ENCODE assay signal across 8 mouse cellular contexts in the genomic region with DNA sequence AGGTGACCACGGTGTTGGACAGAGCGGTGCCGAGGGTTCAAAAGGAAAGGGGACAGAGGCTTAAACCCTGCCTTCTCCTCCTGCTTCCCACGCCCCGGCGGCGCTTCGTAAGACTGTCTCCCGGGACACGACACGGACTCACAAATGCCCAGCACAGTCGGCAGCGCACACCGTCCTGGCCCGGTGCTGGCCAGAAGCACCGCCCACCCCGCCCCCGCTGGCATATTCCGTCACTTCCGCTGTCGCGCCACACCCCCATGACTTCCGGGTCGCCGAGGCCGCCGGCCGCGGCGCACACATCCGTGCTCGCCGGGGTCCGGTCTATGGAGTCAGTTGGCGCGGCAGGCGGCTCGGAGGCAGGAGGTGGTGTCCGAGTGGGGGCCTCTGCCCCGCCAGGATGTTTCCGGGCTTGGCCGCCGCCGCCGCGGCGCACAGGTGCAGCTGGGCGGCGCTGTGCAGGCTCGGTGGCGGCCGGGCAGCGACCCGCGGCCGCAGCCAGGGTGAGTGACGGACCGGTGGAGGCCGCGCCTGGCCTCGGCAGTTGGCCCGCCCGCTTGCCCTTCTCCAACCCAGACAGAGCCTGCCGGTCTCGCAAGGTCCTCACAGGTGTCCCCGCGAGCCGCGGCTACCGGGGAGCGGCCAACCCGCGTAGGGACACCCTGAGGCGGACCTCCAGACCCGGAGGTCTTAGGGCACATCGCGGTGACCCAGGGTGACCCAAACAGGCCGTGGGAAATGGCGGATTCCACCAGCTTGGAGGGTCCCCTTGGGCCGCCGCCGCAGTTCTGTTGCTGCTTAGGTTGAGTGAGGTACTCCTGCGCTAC. TPM values are rescaled to one million over a fixed set of nuclear protein-coding genes. Genes with fewer than 3 reads are reported as not detected.
DNase-seq lines count a peak whose midpoint lies in the region; ATAC-seq and TF ChIP-seq lines count a peak whose summit lies in the region.

A gene (plus strand): TSS at position 258 of the 824 bp plus-strand sequence.

- H3K4me1 ChIP-seq in ES-E14 (ENCODE audit: control insufficient read depth in 2 of 2, insufficient read depth in 2 of 2, low read length in 2 of 2, poor library complexity in 1 of 2), result no peaks in the 10 kb centered on the region
- H3K4me1 ChIP-seq in forebrain, embryonic 16.5 days (replicated peaks; ENCODE audit: control insufficient read depth, insufficient read depth, low read length), result peaks cover 11% of the 10 kb centered on the region
- H3K4me1 ChIP-seq in lung, embryonic 14.5 days (ENCODE audit: insufficient read depth), result peaks cover 5% of the 10 kb centered on the region; the same call in 1 of the 2 replicates
- H3K4me1 ChIP-seq in olfactory bulb, adult 2 months (ENCODE audit: control insufficient read depth, insufficient read depth, low read length), result peaks cover 2% of the 10 kb centered on the region; the same call in 1 of the 2 replicates
- peaks cover 5% of the 10 kb centered on the region for H3K4me1 ChIP-seq in thymus, adult 2 months (replicated peaks; ENCODE audit: control insufficient read depth, insufficient read depth, low read length)

- TF ChIP-seq POLR2A in olfactory bulb, adult 2 months (IDR thresholded peaks at IDR 0.05; ENCODE audit: insufficient read depth, low read depth, low read length), result peak; percentile 99
- peak; percentile 89 for TF ChIP-seq POLR2A in thymus, adult 2 months (IDR thresholded peaks at IDR 0.05; ENCODE audit: control insufficient read depth, extremely low read depth, insufficient read depth, low read length, poor library complexity)

- in situ Hi-C loops in ES-E14 (cut with MboI; ENCODE audit: low sequenced_read_pairs in 2 of 2, unreplicated experiment in 2 of 2), result no loop called here

- under 1% methylated on average over 80 of the region's 83 CpGs for WGBS in forebrain, embryonic 16.5 days
- WGBS in lung, embryonic 14.5 days, result under 1% methylated on average over 81 of the region's 83 CpGs
- WGBS in olfactory bulb, adult 2 months, result under 1% methylated on average over 83 of the region's 83 CpGs
- WGBS in thymus, adult 2 months, result under 1% methylated on average over 83 of the region's 83 CpGs

- peak; percentile 76 for DNase-seq in ES-E14 (ENCODE audit: low read depth, low spot score)
- DNase-seq in cerebellum, adult 11-12 months, result peak; percentile 92
- DNase-seq in heart, postnatal 36 days, result peak; percentile 94 to 95
- peak; percentile 88 to 96 for DNase-seq in layer of hippocampus, adult 2 months (ENCODE audit: low spot score in 2 of 2)
- peak; percentile 88 for DNase-seq in lung, embryonic 14.5 days
- peak; percentile 91 for DNase-seq in thymus, adult 2 months

- H3K27me3 ChIP-seq in forebrain, embryonic 16.5 days (replicated peaks; ENCODE audit: control insufficient read depth, insufficient read depth, low read length), result no peaks in the 10 kb centered on the region
- H3K27me3 ChIP-seq in lung, embryonic 14.5 days (ENCODE audit: insufficient read depth, low read length), result no peaks in the 10 kb centered on the region
- H3K27me3 ChIP-seq in thymus, adult 2 months (ENCODE audit: control insufficient read depth, insufficient read depth, low read length), result no peaks in the 10 kb centered on the region

- H3K4me2 ChIP-seq in forebrain, embryonic 16.5 days (ENCODE audit: low read length), result peak within 1 kb of the TSS; percentile 73
- H3K4me2 ChIP-seq in lung, embryonic 14.5 days, result peak within 1 kb of the TSS; percentile 75

- ATAC-seq in forebrain, embryonic 16.5 days, result peak; percentile 96
- ATAC-seq in lung, embryonic 14.5 days (ENCODE audit: insufficient read depth), result peak; percentile 98

- H3K36me3 ChIP-seq in ES-E14 (ENCODE audit: control insufficient read depth, insufficient read depth, low read length, poor library complexity, severe bottlenecking), result no peaks in the 10 kb centered on the region
- H3K36me3 ChIP-seq in forebrain, embryonic 16.5 days (ENCODE audit: control insufficient read depth, insufficient read depth), result no peaks in the 10 kb centered on the region
- H3K36me3 ChIP-seq in lung, embryonic 14.5 days (ENCODE audit: insufficient read depth), result 0 out of 2 replicates have a peak, but pooled peaks cover 3% of the 10 kb centered on the region
- no peaks in the 10 kb centered on the region for H3K36me3 ChIP-seq in thymus, adult 2 months (ENCODE audit: control insufficient read depth, insufficient read depth, low read length)

- intact Hi-C loops in heart, postnatal 36 days (cut with DNase I), result loop anchor here (2.0 kb wide), 1 partner anchor 46 kb away; a partner anchor contains a TSS

- peak within 1 kb of the TSS; percentile 72 to 89 for H3K4me3 ChIP-seq in ES-E14 (ENCODE audit: insufficient read depth in 1 of 2, low read depth in 1 of 2, low read length in 2 of 2, poor library complexity in 1 of 2, severe bottlenecking in 1 of 2)
- H3K4me3 ChIP-seq in forebrain, embryonic 16.5 days (replicated peaks; ENCODE audit: low read length), result peak within 1 kb of the TSS; percentile 99
- H3K4me3 ChIP-seq in layer of hippocampus, adult 2 months, result peak within 1 kb of the TSS; percentile 92
- peak within 1 kb of the TSS; percentile 99 for H3K4me3 ChIP-seq in lung, embryonic 14.5 days (ENCODE audit: low read depth, low read length)
- H3K4me3 ChIP-seq in olfactory bulb, adult 2 months (ENCODE audit: insufficient read depth, low read depth, low read length), result peak within 1 kb of the TSS; percentile 67
- peak within 1 kb of the TSS; percentile 78 for H3K4me3 ChIP-seq in thymus, adult 2 months (ENCODE audit: control insufficient read depth, insufficient read depth, low read length)

- H3K9ac ChIP-seq in ES-E14 (ENCODE audit: insufficient read depth, low read depth, low read length, poor library complexity, severe bottlenecking), result peak within 1 kb of the TSS; percentile 93
- H3K9ac ChIP-seq in forebrain, embryonic 16.5 days (replicated peaks; ENCODE audit: low read depth, low read length), result peak within 1 kb of the TSS; percentile 93
- peak within 1 kb of the TSS; percentile 92 for H3K9ac ChIP-seq in lung, embryonic 14.5 days

- peak within 1 kb of the TSS; percentile 20; the same call in 1 of the 2 replicates for H3K27ac ChIP-seq in ES-E14 (ENCODE audit: insufficient read depth, low read depth, low read length, poor library complexity, severe bottlenecking)
- H3K27ac ChIP-seq in forebrain, embryonic 16.5 days (ENCODE audit: low read length), result peak within 1 kb of the TSS; percentile 75
- H3K27ac ChIP-seq in layer of hippocampus, adult 2 months, result peak within 1 kb of the TSS; percentile 87
- peak within 1 kb of the TSS; percentile 72 for H3K27ac ChIP-seq in lung, embryonic 14.5 days (ENCODE audit: low read depth)
- peak within 1 kb of the TSS; percentile 30 for H3K27ac ChIP-seq in olfactory bulb, adult 2 months (ENCODE audit: insufficient read depth, low read depth, low read length)
- no peak within 1 kb of the TSS for H3K27ac ChIP-seq in thymus, adult 2 months (ENCODE audit: control insufficient read depth, insufficient read depth, low read length)

- no peaks in the 10 kb centered on the region for H3K9me3 ChIP-seq in ES-E14 (ENCODE audit: control insufficient read depth, insufficient read depth, low read depth, low read length)
- H3K9me3 ChIP-seq in forebrain, embryonic 16.5 days (ENCODE audit: control insufficient read depth, low read length), result no peaks in the 10 kb centered on the region
- H3K9me3 ChIP-seq in lung, embryonic 14.5 days (ENCODE audit: low read depth, low read length), result no peaks in the 10 kb centered on the region

- peak; percentile 37 for TF ChIP-seq CTCF in layer of hippocampus, adult 2 months (conservative IDR thresholded peaks at IDR 0.05)
- TF ChIP-seq CTCF in lung, embryonic 14.5 days (IDR thresholded peaks at IDR 0.05; ENCODE audit: low read depth), result no peak
- TF ChIP-seq CTCF in olfactory bulb, adult 2 months (IDR thresholded peaks at IDR 0.05; ENCODE audit: insufficient read depth, low read depth, low read length), result no peak
- 0 out of 2 replicates have a peak, but pooled peaks have one; percentile 22 for TF ChIP-seq CTCF in thymus, adult 2 months (IDR thresholded peaks at IDR 0.05; ENCODE audit: borderline replicate concordance, control insufficient read depth, extremely low read depth, insufficient read depth, low read length, poor library complexity)

TF ChIP-seq in ES-E14, 5 proteins besides CTCF, POLR2A, EP300 and RAD21:
- TF ChIP-seq CHD2 (IDR thresholded peaks at IDR 0.05; ENCODE audit: low read depth, low read length) (no peak), HCFC1 (IDR thresholded peaks at IDR 0.05; ENCODE audit: borderline replicate concordance, insufficient read depth, low read length) (peak; percentile 43; the same call in 1 of the 2 replicates), MAFK (IDR thresholded peaks at IDR 0.05; ENCODE audit: insufficient read depth, low read depth, low read length) (no peak)
TF ChIP-seq in ES-E14: peak in this region for 1.

RNA-seq across cellular contexts. Expression of the gene that starts here (rescaled TPM):
- total RNA-seq in ES-E14 (2012; rRNA removed), result 30.3 and 32.6 TPM in 2 replicates
- 147 and 159 TPM in 2 replicates for polyA plus RNA-seq in forebrain, embryonic 16.5 days (2015; fragmentation: Nextera tagmentation; extraction: Ambion mirVana)
- 100 to 1,000 TPM; 154 to 172 TPM for total RNA-seq in heart, postnatal 36 days (2021)
- total RNA-seq in layer of hippocampus, adult 2 months (2021), result 100 to 1,000 TPM; 184 to 186 TPM
- 93.7 and 109 TPM in 2 replicates for polyA plus RNA-seq in lung, embryonic 14.5 days (2014; fragmentation: Nextera tagmentation; extraction: Ambion mirVana)
- not detected in 2 replicates for polyA plus RNA-seq in olfactory bulb, adult 2 months (2012; ENCODE audit: insufficient read depth, insufficient read length, low replicate concordance, missing spikeins)
- polyA plus RNA-seq in thymus, adult 2 months (2012; rRNA removed), result 25.0 and 29.9 TPM in 2 replicates

Comparison
In these comparisons a context has a peak if more than half of its experiments do, and no peak if none do; other contexts are left out.
1. CTCF ChIP-seq: peak in layer of hippocampus, adult 2 months (single experiment) and thymus, adult 2 months (single experiment); none in lung, embryonic 14.5 days (single experiment) and olfactory bulb, adult 2 months (single experiment).
2. Peak in every context shown above with its lines, with median percentiles within 50 percentile points of each other: DNase-seq, H3K4me3 ChIP-seq and H3K9ac ChIP-seq.